Mouse (Mus musculus) embryonic fibroblast, embryonic 13.5 days (primary cell): ENCODE measurements around the gene Sertad1.

Experiments used
- CTCF ChIP-seq: IDR thresholded peaks from 2 replicates; pipeline ENCODE4 v1.5.1; 2011; ENCODE audit warnings: mild to moderate bottlenecking, control low read depth, low read length, moderate library complexity, borderline replicate concordance; ENCODE audit not compliant: insufficient read depth
- POLR2A ChIP-seq: IDR thresholded peaks from 2 replicates; pipeline ENCODE4 v1.6.1; 2011; ENCODE audit warnings: low read depth, mild to moderate bottlenecking, control low read depth, low read length, moderate library complexity

- no peak for TF ChIP-seq CTCF
- no peak for TF ChIP-seq POLR2A
These were observed 33.4 kb downstream of the Sertad1 start for GRCm38 (mm10) chr7:27520104-27520503.
